Mouse (Mus musculus) c-Kit-positive CD71-negative TER-119-negative erythroid progenitor cells, embryonic 14.5 days (primary cell): ENCODE measurements at regions not wholly inside any gene's neighbourhood (a gene's known extent, or its start where the extent isn't known, plus 50 kb on each side); places are given as distances from the start of the nearest gene placed in this dataset.

Experiments
- DNase-seq: peaks from one replicate; pipeline ENCODE4 v3.0.0-alpha.2; 2013; ENCODE audit warnings: low read depth

GRCm38 (mm10) chr4:94186997-94187396, 369.3 kb upstream of the Gm10306 start:
- no peak for DNase-seq

GRCm38 (mm10) chr4:94188354-94188753, 368.0 kb upstream of the Gm10306 start:
- DNase-seq: no peak

- DNase-seq: no peak
Measured at GRCm38 (mm10) chr4:94188888-94189287, 367.5 kb upstream of the Gm10306 start.

GRCm38 (mm10) chr4:94190940-94191339, 365.4 kb upstream of the Gm10306 start:
- no peak for DNase-seq

GRCm38 (mm10) chr4:94216265-94216664, 340.1 kb upstream of the Gm10306 start:
- DNase-seq: no peak

- DNase-seq: no peak
Measured at GRCm38 (mm10) chr4:94235650-94236206, 320.6 kb upstream of the Gm10306 start.

GRCm38 (mm10) chr4:94256026-94256425, 300.3 kb upstream of the Gm10306 start:
- DNase-seq: no peak

GRCm38 (mm10) chr4:94261136-94261535, 295.2 kb upstream of the Gm10306 start:
- no peak for DNase-seq

- no peak for DNase-seq
Measured at GRCm38 (mm10) chr4:94281732-94282131, 274.6 kb upstream of the Gm10306 start.

GRCm38 (mm10) chr4:94292150-94292549, 264.2 kb upstream of the Gm10306 start:
- DNase-seq: no peak

GRCm38 (mm10) chr4:94317298-94317697, 239.0 kb upstream of the Gm10306 start:
- no peak for DNase-seq

GRCm38 (mm10) chr4:94326759-94327158, 229.6 kb upstream of the Gm10306 start:
- DNase-seq: no peak

GRCm38 (mm10) chr4:94343331-94343730, 213.0 kb upstream of the Gm10306 start:
- DNase-seq: no peak

- DNase-seq: no peak
Measured at GRCm38 (mm10) chr4:94349273-94349672, 207.1 kb upstream of the Gm10306 start.

GRCm38 (mm10) chr4:94356982-94357381, 199.4 kb upstream of the Gm10306 start:
- DNase-seq: no peak

GRCm38 (mm10) chr4:94360810-94361527, 195.4 kb upstream of the Gm10306 start:
- DNase-seq: no peak

GRCm38 (mm10) chr4:94361528-94362217, 194.7 kb upstream of the Gm10306 start:
- no peak for DNase-seq

GRCm38 (mm10) chr4:94365375-94365774, 191.0 kb upstream of the Gm10306 start:
- DNase-seq: no peak

- DNase-seq: no peak
Measured at GRCm38 (mm10) chr4:94367174-94367573, 189.2 kb upstream of the Gm10306 start.

- no peak for DNase-seq
Measured at GRCm38 (mm10) chr4:94370981-94371380, 185.4 kb upstream of the Gm10306 start.

- no peak for DNase-seq
Measured at GRCm38 (mm10) chr4:94376256-94376655, 180.1 kb upstream of the Gm10306 start.

GRCm38 (mm10) chr4:94385703-94386102, 170.6 kb upstream of the Gm10306 start:
- DNase-seq: no peak

GRCm38 (mm10) chr4:94388317-94388716, 168.0 kb upstream of the Gm10306 start:
- DNase-seq: no peak
